Mouse (Mus musculus): ENCODE measurements around the gene Rps27rt. TPM values are rescaled to one million over a fixed set of nuclear protein-coding genes. Genes with fewer than 3 reads are reported as not detected.
A peak's percentile ranks its signal among the peaks of the same experiment; 100 is the strongest.
"Not testable (repeated sequence)": the region's sequence is repeated elsewhere in the genome, so short reads cannot be mapped to it uniquely, and the experiment has no call there.

Gene Rps27rt
- total RNA-seq, 2 experiments from 2014 or later = 26.6 to 33.7 TPM

- intact Hi-C loops (cut with DNase I) = no loop called here
- peak in 1 of 2 experiments; percentile 60 for DNase-seq (ENCODE audit: extremely low spot score in 1 of 2, low spot score in 2 of 2)
These were observed 6.2 kb upstream of the Rps27rt start for GRCm38 (mm10) chr9:114988610-114989327.

DNA sequence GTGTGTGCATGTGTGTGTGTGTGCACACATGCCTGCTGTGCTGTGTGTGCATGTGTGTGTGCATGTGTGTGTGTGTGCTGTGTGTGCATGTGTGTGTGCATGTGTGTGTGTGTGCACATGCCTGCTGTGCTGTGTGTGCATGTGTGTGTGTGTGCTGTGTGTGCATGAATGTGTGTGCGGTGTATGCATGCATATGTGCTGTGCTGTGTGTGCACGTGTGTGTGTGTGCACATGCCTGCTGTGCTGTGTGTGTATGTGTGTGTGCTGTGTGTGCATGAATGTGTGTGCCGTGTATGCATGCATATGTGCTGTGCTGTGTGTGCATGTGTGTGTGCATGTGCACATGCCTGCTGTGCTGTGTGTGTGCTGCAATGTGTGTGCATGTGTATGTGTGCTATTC, 5.5 kb upstream of the Rps27rt start:
- DNase-seq (ENCODE audit: extremely low spot score in 1 of 2, low spot score in 2 of 2) = peak in 1 of 2 experiments; percentile 1
- intact Hi-C loops (cut with DNase I) = no loop called here

GRCm38 (mm10) chr9:114986361-114986760, 3.8 kb upstream of the Rps27rt start:
- intact Hi-C loops (cut with DNase I) = no loop called here

DNA sequence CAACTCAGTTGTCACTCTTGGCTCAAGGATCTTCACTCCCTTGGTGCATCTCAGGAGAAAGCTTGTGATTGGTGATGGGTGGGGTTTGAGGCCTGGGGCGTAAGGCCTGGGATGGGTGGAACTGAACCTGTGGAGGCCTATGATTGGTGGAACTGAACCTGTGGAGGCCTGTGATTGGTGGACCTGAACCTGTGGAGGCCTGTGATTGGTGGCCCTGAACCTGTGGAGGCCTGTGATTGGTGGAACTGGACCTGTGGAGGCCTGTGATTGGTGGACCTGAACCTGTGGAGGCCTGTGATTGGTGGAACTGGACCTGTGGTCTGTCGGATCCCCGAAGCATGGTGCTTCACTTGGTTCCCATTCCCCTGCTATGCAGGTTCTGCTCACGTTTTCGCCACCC, 3.2 kb upstream of the Rps27rt start:
- DNase-seq (ENCODE audit: extremely low spot score in 1 of 2, low spot score in 2 of 2) = no peak
- intact Hi-C loops (cut with DNase I) = no loop called here

More at GRCm38 (mm10) chr9:114986361-114986760, 3.8 kb upstream of the Rps27rt start:
- DNase-seq (ENCODE audit: extremely low spot score in 1 of 2, low spot score in 2 of 2) = no peak

DNA sequence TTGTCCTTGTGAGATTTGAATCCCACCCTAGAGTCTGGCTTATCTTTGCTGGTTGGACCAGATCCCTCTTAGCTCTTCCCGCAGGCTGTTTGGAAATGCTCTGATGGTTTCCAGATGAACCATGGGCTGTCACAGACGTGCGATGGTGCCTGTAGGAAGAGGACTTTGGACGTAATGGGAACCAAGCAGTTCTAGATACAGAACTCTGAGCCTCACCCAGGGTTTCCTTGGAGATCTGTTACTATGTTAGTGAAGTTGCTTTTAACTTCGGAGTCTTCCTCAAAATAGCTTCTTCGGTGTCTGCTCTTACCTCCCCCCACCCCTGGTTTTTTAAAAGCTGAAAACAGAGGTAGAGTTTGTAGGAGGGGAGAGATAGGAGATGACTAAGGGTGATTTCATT, 2.6 kb downstream of the Rps27rt start:
- intact Hi-C loops (cut with DNase I) = loop anchor here (5.0 kb wide), 3 partner anchors 42 to 77 kb away; no protein-coding TSS in a partner anchor
- DNase-seq (ENCODE audit: extremely low spot score in 1 of 2, low spot score in 2 of 2) = peak; percentile 19 to 42

DNA sequence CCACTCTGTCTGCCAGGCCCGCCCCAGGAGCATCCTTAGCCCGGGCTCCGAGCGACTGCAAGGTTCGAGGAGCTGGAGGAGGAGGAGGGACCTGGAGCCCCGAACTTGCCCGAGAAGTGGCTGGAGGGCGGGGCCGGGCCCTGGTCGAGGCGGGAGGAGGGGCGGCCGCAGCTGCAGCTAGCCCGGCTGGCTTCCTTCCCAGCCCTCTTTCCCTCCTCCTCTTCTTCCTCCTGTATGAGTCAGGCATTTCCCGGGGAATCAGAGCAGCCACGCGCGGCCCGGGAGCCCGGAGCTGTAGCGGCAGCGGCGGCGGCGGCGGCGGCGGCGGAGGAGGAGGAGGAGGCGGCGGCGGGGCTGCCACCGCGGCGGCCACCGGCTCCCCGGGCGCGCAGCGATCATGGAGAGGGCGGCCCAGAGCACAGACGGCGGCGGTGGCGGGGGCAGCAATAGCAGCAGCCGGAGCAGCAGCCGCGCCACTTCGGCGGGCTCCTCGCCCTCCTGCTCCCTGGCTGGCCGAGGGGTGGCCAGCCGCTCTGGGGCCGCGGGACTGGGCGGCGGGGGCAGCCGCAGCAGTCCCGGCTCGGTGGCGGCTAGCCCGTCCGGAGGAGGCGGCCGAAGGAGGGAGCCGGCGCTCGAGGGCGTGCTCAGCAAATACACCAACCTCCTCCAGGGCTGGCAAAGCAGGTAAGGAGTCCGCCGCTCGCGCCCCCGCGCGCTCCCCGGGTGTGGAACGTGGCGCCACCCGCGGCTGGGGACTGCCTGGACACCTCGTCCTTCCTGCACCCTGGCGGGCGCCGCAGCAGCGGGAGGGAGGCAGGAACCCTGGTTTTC, 4.0 kb downstream of the Rps27rt start, which contains the start of gene Osbpl10:
Gene Osbpl10 (plus strand): TSS at position 289 of the 831 bp plus-strand sequence.
- intact Hi-C loops (cut with DNase I) = loop anchor here (5.0 kb wide), 3 partner anchors 44 to 79 kb away; no protein-coding TSS in a partner anchor

GRCm38 (mm10) chr9:114977461-114978280, 4.9 kb downstream of the Rps27rt start:
- peak; percentile 64 to 65 for DNase-seq (ENCODE audit: extremely low spot score in 1 of 2, low spot score in 2 of 2)
- intact Hi-C loops (cut with DNase I) = loop anchor here (5.0 kb wide), 3 partner anchors 45 to 80 kb away; no protein-coding TSS in a partner anchor

More for the DNA sequence above, 4.0 kb downstream of the Rps27rt start, which contains the start of gene Osbpl10:
- peak; percentile 67 to 92 for DNase-seq (ENCODE audit: extremely low spot score in 1 of 2, low spot score in 2 of 2)

DNA sequence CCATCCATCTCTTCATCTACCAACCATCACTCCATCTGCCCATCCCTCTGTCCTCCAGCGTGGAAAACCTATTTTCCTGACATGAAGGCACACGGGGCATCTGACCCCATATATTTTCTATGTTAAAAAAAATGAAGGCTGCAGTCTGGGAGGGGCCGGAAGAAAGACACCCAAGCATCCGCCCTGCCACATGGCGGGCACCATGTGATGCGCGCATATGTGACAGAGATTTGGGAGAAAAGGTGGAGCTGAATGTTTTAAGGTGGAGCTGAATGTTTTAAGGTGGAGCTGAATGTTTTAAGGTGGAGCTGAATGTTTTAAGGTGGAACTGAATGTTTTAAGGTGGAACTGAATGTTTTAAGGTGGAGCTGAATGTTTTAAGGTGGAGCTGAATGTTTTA, 16.3 kb downstream of the Rps27rt start:
- DNase-seq (ENCODE audit: extremely low spot score in 1 of 2, low spot score in 2 of 2); intact Hi-C loops (cut with DNase I): not testable (repeated sequence)

GRCm38 (mm10) chr9:114964093-114964492, 18.4 kb downstream of the Rps27rt start:
- no peak for DNase-seq (ENCODE audit: extremely low spot score in 1 of 2, low spot score in 2 of 2)
- intact Hi-C loops (cut with DNase I) = no loop called here

- no peak for DNase-seq (ENCODE audit: extremely low spot score in 1 of 2, low spot score in 2 of 2)
- intact Hi-C loops (cut with DNase I) = no loop called here
These were observed 21.7 kb downstream of the Rps27rt start for GRCm38 (mm10) chr9:114960844-114961243.

GRCm38 (mm10) chr9:114960043-114960789, 22.3 kb downstream of the Rps27rt start:
- no peak for DNase-seq (ENCODE audit: extremely low spot score in 1 of 2, low spot score in 2 of 2)
- intact Hi-C loops (cut with DNase I) = no loop called here

GRCm38 (mm10) chr9:114956945-114957344, 25.6 kb downstream of the Rps27rt start:
- intact Hi-C loops (cut with DNase I) = loop anchor here (2.0 to 5.0 kb wide), 2 partner anchors 44 to 160 kb away; no protein-coding TSS in a partner anchor
- DNase-seq (ENCODE audit: extremely low spot score in 1 of 2, low spot score in 2 of 2) = no peak

GRCm38 (mm10) chr9:114955340-114955739, 27.2 kb downstream of the Rps27rt start:
- intact Hi-C loops (cut with DNase I) = loop anchor here (5.0 kb wide), 1 partner anchor 158 kb away; no protein-coding TSS in a partner anchor
- no peak for DNase-seq (ENCODE audit: extremely low spot score in 1 of 2, low spot score in 2 of 2)

- DNase-seq (ENCODE audit: extremely low spot score in 1 of 2, low spot score in 2 of 2) = no peak
- intact Hi-C loops (cut with DNase I) = no loop called here
These were observed 29.7 kb downstream of the Rps27rt start for GRCm38 (mm10) chr9:114952866-114953265.

DNA sequence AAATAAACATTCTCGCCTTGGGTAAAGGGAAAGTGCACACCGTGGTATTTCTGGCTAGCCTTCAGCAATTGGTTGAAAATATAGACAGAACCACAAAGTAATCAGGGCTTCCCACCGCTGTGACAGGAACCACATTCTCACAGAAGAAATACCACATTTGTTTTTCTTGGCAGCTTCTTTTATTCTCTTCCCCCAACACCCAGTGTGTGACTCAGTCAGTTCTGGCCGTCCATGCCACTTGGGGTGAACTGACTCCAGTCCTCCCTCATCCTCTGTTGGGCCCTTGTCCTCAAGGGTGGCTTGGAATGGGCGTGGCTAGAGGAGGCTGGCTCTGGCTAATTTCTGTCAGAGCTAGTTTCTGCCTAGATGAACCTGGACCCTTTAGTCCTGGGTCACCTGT, 34.1 kb downstream of the Rps27rt start:
- DNase-seq (ENCODE audit: extremely low spot score in 1 of 2, low spot score in 2 of 2) = peak in 1 of 2 experiments; percentile 51
- intact Hi-C loops (cut with DNase I) = no loop called here

GRCm38 (mm10) chr9:114945576-114945975, 37.0 kb downstream of the Rps27rt start:
- DNase-seq (ENCODE audit: extremely low spot score in 1 of 2, low spot score in 2 of 2) = no peak
- intact Hi-C loops (cut with DNase I) = no loop called here

GRCm38 (mm10) chr9:114944642-114945041, 37.9 kb downstream of the Rps27rt start:
- no peak for DNase-seq (ENCODE audit: extremely low spot score in 1 of 2, low spot score in 2 of 2)
- intact Hi-C loops (cut with DNase I) = no loop called here

DNA sequence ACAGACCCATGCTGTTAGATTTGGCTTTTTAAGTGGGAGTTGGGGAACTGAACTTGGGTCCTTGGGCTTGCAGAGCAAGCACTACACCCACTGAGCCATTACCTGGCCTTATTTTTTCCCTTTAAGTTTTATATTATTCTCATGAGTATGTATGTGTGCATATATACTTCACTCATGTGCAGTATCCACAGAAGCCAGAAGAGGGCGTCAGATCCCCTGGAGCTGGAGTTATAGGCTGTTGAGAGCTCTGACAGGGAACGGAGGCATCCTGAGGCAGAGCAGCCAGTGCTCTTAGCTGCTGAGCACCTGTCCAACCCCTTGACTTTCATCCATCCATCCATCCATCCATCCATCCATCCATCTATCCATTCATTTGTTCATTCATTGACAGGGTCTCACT, 45.9 kb downstream of the Rps27rt start:
- no peak for DNase-seq (ENCODE audit: extremely low spot score in 1 of 2, low spot score in 2 of 2)
- intact Hi-C loops (cut with DNase I) = no loop called here

Measured in left cerebral cortex, postnatal 10 days (tissue).